Mouse (Mus musculus) retina, embryonic 14.5 days (tissue): ENCODE measurements around the gene Jkamp.
"Not testable (repeated sequence)": the region's sequence is repeated elsewhere in the genome, so short reads cannot be mapped to it uniquely, and the experiment has no call there.

ENCODE experiments used
- DNase-seq: peaks from one replicate; pipeline ENCODE4 v3.0.0-alpha.2; 2015; ENCODE audit warnings: low spot score

The Jkamp gene

GRCm38 (mm10) chr12:72085329-72086165, at the start of gene Jkamp, which contains the start of gene L3hypdh:
Gene Jkamp (plus strand): TSS chr12:72085589.
Gene L3hypdh (minus strand): TSS chr12:72085439.
- peak; percentile 100 for DNase-seq

- no peak for DNase-seq
Measured at GRCm38 (mm10) chr12:72036097-72036661, 49.2 kb upstream of the Jkamp start.

DNA sequence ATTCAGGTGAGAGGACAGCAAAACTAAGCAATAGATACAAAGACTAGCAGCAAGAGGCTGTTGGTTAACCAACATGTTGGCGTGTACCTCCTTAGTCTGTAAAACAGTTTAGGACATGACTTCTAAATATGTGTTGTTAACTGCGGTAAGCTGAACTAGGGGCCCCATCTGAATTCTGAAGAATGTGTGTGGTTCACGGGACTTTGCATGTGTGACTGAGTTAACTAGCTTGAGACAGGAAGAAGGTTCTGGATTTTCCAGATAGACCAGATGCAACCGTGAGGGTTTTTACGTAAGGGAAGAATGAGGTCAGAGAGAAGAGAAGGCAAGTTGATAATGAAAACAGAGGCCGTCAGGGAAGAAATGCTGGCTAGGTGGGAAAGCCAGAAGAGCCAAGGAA, 48.3 kb upstream of the Jkamp start:
- DNase-seq = no peak

GRCm38 (mm10) chr12:72038866-72039265, 46.5 kb upstream of the Jkamp start:
- DNase-seq = no peak

DNA sequence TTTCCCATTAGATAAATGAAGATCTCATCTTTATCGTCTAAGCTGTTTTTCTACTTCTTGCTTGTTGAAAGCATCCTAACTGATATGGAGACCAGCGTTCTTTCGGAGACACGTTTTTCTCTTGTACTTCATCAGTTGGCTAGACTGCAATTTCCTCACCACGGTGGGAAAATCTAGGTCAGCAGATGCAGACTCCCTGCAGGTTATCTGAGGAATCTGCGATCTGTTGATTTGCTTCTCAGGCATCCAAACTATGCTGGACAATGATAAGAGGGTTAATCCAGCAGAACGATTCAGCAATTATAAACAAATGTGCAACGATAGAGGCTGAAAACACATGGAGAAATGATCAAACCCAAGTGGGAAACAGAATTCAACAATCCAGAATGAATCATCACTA, 45.9 kb upstream of the Jkamp start:
- peak; percentile 42 for DNase-seq

GRCm38 (mm10) chr12:72041238-72041637, 44.2 kb upstream of the Jkamp start:
- no peak for DNase-seq

DNA sequence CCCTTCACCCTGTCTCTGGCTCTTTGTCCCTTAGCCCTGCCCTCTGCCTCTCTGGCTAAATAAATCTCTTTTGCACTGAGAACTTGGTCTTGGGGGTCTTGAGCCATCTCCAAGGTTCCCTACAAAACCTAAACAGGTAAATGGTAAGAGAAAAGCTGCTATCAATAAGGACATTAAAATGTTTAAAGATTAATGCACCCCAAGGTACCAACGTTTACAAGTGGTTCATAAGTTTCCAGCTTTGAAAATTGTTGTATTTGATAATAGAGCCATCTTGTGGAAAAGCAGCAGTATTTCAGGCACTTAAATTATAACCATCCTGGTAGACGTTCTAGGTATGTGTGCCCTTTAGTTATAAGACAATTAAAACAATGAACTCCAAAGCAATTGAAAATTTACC, 37.9 kb upstream of the Jkamp start:
- DNase-seq = peak; percentile 78

- DNase-seq = not testable (repeated sequence)
Measured at GRCm38 (mm10) chr12:72050156-72050555, 35.2 kb upstream of the Jkamp start.

DNA sequence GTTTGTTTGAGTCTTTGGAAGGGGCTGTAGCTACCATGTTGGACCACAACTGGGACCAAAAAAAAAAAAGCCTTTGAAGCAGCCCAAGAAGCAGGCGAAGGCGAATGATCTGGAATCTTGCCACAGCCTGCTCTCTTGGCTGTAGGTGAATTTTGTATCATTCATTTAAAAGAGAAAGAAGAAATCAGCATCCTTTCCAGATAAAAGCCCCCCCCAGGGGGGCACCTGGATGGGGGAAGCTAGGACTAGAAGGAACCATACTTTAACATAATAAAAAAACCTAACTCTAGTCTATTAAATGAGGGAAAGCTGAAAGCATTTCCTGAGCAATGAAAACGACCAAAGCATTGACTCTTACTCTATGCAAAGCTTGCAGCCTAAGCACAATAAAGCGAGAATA, 34.6 kb upstream of the Jkamp start:
- DNase-seq = no peak

GRCm38 (mm10) chr12:72052571-72052970, 32.8 kb upstream of the Jkamp start:
- DNase-seq = no peak

DNA sequence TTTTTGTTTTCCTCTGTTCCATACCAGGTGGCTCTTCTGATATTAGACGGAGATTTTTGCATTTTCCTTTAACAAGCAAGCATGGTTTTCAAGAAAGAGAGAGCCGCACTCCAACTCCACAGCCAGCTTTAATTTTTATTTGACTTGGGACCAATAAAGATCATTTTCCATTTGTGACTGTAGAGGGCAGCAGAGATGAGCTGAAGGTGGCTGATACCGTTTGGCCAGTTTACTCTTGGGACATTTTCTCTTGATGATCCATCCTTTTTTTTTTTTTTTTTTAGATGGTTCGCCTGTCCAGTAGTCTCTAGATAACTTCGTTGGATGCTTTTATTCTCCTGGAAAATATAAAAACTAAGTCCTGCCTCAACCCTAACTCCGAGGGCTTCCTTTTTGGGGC, 32.1 kb upstream of the Jkamp start:
- peak; percentile 68 for DNase-seq

DNA sequence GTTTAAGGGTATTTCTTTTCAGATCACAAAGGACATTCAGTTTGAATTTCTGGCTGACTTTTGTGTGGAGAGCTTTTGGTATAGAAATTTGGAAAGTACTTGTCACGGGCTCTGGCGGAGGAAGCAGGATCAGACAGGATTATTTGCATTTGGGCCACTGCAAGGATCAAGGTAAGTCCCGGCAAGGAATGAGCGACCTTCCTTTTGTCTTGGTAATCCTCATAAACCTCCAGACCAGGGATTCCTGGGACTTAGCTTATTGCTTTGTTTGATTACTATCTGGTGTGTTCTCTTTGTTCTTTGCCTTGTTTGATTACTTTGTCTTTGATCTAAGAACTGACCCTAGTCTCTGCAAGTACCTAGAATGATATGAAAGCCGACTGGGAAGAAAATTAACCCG, 31.5 kb upstream of the Jkamp start:
- no peak for DNase-seq

DNA sequence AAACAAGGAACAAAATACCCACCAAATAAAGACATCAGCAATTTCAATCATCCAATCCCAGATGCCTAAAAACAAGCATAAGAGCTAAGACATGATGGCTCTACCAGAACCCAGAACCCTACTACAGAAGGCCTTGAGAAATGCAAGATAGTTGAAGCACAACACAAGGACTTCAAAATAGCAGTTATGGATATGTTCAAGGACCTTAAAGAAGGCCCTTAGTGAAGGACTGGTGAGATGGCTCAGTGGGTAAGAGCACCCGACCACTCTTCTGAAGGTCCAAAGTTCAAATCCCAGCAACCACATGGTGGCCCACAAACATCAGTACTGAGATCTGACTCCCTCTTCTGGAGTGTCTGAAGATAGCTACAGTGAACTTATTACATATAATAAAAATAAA, 27.6 kb upstream of the Jkamp start:
- DNase-seq = no peak

GRCm38 (mm10) chr12:72069626-72070326, 15.6 kb upstream of the Jkamp start:
- DNase-seq = no peak

DNA sequence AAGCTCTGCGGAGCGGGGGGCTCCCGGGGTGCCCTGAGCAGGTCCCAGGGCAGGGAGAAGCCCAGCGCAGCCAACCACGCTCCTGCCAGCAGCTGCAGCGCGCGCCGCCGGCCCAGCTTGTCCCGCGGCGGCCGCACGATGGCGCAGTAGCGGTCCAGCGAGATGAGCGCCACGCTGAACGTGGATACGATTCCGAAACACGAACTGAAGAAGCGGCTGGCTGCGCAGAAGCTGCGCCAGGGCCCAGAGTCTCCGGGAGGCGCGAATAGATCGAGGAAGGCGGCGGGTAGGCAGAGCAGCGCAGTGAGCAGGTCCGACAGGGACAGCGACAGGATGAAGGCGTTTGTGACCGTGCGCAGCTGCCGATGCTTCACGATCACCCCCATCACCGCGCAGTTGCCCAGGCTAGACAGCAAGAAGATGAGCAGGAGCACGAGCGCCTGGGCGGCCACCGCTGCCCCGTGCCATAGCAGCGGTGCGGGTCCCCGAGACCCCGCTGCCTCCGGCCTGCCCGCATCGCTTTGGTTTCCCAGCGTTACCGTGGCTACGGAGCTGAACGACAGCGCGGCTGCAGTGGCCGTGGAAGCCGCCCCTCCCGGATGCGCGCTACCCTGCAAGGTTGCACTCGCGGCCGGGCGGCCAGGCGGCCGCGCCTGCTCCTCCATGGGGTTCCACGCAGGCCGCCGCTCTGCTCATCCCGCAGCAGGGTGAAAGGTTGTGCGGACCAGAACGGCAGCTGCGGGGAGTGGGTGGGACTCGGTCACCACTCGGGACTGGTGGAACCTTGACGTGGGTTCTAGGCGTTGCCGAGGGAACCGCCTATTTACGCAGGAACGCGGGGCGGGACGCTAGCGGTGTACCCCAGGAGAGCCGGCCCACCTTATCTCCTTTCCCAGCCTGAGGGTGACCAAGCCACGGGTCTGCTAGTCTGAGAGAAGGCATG, 14.8 kb upstream of the Jkamp start, which contains the start of gene Gpr135:
Gpr135 (minus strand) TSS at position 799 of the 943 bp plus-strand sequence.
- DNase-seq = peak; percentile 90

DNA sequence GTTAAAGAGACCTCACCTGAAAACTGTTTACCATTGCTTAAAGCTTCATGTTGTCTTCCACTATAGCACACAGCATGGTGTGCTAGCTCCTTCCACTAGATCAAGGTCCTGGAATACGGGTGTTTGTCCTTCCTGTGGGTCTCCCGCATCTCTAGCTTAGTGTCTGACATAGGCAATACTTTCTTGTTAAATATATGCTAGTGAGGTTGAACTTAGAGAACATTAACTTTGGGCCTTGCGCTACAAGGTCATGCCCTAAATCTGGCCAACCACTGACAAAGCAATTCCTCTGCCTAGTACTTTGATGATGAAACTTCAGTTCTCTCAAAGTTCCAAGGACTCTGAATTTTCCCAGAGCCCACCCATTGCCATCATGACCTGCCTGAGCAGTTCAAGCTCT, 7.1 kb upstream of the Jkamp start:
- no peak for DNase-seq

DNA sequence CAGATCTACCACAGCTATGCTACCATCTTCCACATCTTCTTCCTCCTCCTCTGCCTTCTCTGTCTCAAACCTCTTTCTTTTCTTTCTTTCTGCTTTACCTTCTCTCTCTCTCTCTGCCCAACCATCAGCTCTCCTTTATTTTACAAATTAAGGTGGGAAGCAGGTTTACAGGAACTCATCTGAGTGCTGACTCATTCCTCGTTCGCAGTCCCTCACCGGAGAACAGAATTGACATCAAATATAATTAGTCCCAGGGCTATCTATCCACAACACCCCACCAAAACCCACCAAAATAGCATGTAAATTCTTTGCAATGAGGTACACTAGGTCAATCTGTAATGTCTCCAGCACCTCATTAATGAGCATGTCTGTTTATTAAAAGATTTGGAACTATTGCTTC, 3.4 kb upstream of the Jkamp start:
- DNase-seq = no peak

DNA sequence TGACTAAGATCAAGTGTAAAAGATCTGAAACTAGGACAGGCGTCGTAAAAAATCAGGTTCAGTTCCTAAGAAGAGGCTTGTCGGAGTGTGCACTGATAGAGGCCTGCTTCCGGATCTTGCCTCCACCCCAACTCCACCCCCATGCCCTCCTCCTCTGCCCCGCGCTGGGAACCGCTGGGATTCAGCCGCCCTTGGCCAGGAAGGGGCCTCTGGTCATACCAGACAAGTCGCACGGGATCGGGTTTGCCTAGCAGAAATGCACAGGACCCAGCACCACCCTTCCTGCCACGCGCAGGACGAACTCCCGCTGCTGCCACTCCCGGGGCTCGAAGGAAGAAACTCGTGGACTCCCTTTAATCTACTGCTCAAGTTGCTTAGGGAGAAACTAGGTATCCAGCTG, 3.0 kb upstream of the Jkamp start:
- peak; percentile 35 for DNase-seq

DNA sequence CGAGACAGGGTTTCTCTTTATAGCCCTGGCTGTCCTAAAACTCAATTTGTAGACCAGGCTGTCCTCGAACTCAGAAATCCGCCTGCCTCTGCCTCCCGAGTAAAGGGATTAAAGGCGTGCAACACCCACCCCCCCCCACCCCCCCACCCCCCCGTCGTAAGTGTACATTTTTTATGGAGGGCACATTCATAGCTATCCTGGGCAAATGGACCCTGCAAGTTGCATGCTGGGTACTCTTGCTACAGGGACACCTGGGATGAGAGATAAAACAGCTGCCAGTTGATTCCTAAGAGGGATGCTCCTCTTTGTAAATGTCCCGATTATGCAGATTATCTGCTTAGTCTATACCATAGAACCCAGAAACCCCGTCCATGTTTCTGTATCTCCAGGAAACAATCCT, 2.1 kb upstream of the Jkamp start:
- no peak for DNase-seq

DNA sequence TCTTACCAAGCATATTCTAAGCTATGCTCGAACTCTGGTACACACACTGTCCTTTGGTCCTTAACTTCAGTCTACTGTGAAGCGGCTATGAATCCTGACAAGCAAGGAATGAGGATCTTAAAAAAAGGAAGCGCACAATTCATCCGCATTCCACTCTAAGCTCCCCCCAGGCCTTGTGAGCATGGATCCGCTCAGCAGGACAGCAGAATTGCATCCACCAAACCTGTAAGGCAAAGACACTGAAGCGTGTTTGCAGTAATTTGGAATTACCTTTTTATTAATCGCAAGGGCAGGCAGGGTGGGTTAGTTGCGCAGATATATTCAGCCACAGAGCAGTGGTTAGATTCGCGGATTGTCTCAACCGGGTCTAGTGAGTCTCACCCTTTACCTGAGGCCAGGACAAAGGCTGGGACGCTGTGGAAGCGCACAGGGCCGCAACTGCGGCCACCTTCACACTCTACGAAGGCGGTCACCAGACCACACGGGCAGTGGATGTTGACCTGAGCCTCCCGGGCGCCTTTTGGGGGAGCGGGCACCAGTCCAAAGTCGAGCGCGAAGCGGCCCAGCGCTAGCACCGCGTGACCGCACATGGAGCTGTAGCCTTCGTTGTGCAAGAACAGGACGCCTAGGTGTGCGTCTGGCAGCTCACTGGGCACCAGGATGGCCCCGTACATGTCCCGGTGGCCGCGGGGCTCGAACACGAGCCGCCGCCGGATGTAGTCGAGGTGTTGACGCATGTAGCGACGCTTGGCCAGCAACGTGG, 947 bp upstream of the Jkamp start:
- DNase-seq = no peak

DNA sequence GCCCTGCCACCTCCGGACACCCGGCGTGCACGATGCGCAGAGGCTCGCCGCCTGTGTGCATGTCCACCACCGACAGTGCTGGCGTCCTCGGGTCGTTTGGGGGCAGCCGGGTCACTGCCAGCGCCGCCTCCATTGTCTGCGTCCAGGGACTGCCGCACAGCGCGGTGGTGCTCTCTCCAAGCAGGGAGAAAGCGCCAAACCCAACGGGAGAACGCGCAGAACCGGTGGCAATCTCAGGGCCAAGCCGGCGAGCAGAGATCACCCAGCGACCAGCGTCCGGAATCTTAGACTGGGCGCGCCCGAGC, 413 bp upstream of the Jkamp start:
- no peak for DNase-seq
